Mouse (Mus musculus): ENCODE results near the gene Tat.

The Tat gene

DNA sequence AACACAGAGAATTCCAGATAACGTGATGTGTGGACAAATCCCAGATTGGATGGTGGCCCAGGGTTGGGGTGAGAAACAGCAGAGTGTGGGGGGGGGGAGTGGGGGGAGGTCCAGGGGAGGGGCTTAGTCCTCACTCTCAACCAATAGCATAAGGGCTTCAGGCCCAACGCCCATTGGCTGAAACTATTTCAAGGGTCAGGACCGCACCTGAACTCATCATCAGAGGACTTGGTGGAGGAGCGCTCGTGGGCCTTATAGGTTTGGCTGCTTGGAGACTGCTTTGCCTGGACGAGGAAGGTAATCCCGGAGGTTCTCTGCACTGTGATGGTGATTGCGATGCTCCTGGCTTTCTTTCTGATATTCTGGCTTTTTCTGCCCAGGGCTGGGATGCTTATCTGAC, at the start of gene Tat:
Gene Tat, plus strand, starts transcription at position 214 of the 400 bp plus-strand sequence.
- in situ Hi-C loops (cut with MboI; ENCODE audit: unreplicated experiment in 2 of 2): no loop called here

DNA sequence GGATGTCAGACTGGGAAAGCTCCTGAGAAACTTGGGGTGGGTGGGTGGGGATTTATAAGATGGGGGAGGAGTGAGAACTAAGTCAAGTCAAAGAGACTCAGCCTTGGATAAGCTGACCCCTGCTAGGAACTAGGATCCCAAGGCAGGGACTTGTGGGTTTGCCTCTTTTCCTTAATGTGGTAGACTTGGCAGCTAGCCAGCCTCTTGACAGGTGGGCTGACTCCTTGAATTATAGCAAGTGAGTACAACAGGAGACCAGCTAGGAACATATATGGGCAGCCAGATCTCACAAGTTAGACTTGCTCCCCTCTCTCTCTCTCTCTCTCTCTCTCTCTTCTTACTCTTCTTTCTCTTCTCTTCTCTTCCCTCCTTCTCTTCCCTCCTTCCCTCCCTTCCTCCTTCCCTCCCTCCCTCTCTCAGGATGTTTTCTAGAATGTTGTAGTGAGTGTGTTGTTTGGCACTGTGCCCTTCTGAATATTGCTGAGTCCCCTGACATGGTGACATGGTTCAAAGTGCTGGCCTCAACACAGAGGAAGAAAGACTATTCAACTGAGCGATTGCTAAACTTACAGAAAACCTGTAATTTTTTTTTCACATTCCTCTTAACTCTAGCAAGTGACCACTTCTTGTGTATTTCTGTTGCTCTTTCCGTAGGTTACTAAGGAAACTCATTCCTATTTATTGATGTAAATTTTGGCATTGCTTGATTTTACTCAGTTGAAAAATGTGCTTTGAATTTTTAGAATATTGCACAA, 48.5 kb upstream of the Tat start:
- in situ Hi-C loops (cut with MboI; ENCODE audit: unreplicated experiment in 2 of 2): no loop called here

DNA sequence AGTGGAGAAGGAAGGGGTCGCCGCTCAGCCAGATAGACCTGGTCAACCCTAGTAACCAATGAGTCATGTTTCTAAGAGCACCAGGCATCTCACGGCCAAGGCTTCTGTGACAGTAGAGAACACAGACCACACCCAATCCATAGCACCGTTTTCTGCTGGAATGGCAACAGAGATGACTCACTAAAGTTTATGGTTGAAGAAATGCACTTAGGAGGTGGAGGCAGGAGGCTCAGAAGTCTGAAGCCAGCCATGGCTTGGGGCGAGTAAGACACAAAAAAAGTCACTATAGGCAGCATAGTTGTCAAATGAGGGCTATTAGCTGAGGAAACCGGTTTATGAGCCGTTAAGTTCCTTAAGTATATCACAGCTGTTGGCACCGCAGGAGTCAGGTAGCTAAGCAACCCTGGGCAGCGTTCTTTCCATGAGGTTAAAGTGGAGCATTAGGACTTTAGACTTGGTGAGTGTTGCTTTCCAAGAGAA, 45.0 kb upstream of the Tat start:
- in situ Hi-C loops (cut with MboI; ENCODE audit: unreplicated experiment in 2 of 2): loop anchor here (5.0 kb wide), 1 partner anchor 57 kb away; no protein-coding TSS in a partner anchor

DNA sequence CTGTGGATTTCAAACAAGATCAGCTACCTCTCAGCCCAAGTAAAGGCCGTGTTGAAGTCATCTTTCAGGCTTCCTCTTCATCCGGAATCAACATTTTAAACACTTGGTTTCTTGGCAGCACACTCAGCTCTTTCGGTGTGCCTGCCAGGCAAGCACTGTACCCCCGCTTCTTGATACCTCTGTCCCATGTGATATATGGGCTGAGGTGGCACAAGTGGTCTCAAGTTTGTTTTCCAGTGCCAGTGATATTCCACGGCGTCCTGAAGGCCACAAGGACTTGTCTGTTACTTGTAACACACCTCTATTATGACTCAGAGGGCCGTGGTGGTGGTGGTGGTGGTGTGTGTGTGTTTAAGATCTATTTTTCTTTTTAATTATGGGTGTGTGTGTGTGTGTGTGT, 44.5 kb upstream of the Tat start:
- in situ Hi-C loops (cut with MboI; ENCODE audit: unreplicated experiment in 2 of 2): loop anchor here (5.0 kb wide), 1 partner anchor 57 kb away; no protein-coding TSS in a partner anchor

DNA sequence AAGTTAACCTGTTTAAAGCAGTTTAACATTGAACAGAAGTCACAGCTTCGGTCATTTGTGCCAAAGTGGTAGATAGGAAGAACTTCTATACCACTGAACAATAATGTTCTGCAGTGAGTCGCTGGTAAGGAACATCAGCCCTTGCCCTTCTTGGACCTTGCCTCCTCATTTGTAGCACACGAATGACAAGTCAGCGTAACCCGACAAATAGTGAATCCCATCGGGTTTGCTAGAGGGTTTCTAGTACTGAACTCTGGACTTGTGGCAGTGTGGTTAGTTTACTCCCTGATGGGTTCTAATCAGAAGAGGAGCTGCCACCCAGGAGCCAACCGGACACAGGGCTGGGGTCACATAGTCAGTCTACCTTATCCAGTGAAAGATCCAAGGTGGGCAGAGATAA, 44.0 kb upstream of the Tat start:
- in situ Hi-C loops (cut with MboI; ENCODE audit: unreplicated experiment in 2 of 2): loop anchor here (5.0 kb wide), 1 partner anchor 56 kb away; no protein-coding TSS in a partner anchor

DNA sequence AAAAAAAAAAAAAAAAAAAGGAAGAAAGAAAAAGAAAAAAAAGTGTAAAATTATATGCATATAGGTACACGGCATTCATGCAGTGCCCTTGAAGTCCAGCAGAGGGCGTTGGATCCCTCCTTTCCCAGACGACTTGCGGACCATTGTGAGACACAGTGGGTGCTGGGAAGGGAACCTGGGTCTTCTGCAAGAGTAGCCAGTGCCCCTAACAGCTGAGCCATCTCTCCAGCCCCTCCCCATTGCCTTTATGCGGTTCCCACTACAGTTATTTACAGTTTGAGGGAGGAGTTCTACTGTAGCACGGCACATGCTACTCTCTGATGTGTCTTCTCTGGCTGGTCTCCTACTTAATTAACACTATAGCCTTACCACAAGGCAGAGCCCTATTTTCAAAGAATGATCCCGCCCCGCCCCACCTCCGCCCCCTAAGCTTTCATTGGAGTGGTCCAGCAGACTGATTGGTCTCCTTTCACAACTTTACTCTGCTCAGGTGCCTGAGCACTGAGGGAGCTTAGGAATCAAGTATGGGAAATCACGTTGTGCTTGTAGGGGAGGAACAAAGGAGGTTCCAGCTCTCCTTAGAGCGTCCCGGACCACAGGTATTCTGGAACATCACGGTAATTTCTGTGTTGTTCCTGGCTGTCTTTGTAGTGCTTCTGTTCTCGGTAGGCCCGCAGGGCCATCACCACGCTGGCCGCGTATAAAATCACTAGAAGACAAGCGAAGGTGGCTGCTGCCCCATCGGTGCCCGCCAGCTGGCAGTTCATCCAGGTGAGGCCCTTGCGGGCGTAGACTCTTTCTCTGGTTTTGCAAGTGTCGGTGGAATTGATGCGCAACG, 42.6 kb upstream of the Tat start:
- in situ Hi-C loops (cut with MboI; ENCODE audit: unreplicated experiment in 2 of 2): loop anchor here (5.0 kb wide), 1 partner anchor 55 kb away; no protein-coding TSS in a partner anchor

DNA sequence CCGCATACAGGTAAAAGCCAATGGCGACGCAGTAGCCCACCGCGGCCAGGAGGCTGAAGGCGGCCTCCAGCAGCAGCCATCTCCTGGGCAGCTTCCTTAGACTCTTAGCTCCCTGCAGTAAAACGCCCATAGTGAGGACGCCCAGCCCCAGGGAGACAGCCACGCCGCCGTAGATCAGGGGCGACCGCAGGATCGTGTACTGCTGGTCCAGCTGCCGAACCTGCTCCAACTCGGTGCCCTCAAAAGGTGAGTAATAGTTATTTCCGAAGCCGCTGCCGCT, 42.0 kb upstream of the Tat start:
- in situ Hi-C loops (cut with MboI; ENCODE audit: unreplicated experiment in 2 of 2): loop anchor here (5.0 kb wide), 1 partner anchor 54 kb away; no protein-coding TSS in a partner anchor

DNA sequence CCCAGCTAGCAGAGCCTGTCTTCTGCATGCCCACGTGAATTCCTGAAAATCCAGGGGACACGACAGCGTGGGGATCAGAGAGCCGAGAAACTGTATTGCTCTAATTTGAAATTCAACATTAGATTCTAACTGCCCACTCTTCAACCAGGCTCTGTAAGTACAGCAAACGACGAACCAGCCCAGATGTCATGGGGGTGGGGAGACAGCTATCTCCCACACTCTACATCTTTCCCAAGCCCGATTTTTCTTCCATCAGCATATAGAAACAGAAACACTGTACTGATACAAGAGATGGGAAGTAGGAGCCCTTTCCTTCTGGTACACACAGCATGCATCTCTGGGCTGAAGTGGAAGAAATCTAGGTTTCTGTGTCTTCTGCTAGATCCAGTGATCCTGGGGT, 38.1 kb upstream of the Tat start:
- in situ Hi-C loops (cut with MboI; ENCODE audit: unreplicated experiment in 2 of 2): no loop called here

DNA sequence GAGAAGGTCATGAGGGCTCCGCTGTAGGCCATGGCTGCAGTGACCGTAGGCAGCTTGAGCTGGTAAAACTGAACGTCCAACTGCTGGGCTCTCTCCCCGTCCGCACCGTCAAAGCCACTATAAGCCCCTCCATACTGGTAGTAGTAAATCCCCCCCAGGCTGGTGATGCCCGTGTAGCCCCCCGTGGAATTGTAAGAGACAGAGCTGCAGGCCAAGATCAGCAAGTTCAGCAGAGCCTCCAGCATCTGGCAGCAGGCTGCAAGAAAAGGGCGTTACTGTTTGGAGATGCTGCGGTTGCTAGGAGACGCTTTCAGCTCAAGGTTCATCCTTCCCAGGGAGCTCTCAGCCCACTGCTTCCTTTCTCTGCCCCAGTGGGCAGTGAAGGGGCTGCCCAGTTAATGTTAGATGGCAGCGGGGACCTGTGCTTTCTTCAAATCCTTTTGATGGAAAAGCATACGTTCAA, 35.7 kb upstream of the Tat start:
- in situ Hi-C loops (cut with MboI; ENCODE audit: unreplicated experiment in 2 of 2): no loop called here

DNA sequence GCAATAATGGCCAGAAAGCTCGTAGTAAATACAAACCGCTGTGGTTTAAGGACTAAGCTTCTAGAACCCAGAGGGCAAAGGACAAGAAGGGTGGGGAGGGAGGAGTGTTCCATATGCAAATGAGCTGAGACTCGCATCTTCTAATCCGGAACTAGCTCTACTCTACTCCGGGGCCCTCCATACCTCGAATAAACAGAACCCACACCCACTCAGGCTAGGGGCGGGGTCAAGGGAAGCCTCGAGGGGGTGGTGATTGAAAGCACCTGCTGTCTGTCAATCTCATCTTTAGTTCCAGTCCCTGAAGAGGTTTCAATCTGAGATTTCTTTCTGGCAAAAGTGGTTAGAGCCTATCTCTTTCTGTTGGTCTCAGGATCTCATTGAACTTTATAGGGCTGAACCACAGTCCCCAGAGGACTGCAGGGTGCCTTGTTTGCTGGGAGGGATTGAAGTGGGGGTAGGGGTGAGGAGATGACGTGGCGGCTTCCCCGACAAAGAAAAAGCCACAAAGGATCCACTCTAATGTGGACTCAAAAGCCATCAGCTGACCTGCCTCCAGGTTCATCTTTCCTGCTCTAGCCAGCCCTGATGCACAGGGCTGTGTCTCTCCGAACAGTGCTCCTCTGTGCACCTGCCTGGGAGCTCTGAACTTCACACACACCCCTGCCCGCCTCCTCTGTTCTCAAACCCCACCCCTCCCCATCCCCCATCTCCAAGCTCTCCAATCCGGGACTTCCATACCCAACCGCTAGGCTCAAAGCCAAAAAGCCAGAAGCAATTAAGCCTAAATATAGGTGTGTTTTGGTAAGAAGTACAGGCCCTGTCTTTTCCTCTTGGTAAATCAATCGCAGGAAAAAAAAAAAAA, 32.8 kb upstream of the Tat start:
- in situ Hi-C loops (cut with MboI; ENCODE audit: unreplicated experiment in 2 of 2): no loop called here

DNA sequence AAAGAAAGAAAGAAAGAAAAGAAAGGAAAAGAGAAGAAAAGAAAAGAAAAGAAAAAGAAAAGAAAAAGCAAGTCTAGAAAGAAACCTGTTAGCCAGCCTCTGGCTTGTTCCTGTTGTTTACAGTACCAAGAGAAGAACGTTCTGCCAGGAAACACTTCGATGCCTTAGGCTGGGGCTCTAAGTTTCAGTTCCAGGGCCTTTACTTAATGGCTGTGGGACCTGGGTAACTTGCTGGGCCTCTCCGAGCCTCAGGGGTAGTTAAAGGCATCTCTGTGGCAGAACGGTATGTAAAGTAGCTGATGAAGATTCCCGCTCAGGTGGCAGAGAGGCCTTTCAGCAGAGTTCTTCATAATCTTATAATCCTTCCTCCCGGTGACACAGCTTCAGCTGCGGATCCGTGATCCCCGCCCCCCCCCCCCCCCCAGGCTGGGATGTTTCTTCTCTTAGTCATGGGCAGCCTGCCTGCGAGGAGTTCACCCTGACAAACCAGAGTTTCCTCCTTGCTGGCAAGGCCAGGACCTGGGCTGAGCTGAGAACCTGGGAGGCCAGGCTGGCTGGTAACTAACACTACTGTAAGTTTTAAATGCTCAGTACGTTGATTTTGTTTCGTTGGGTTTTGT, 32.1 kb upstream of the Tat start:
- in situ Hi-C loops (cut with MboI; ENCODE audit: unreplicated experiment in 2 of 2): no loop called here

DNA sequence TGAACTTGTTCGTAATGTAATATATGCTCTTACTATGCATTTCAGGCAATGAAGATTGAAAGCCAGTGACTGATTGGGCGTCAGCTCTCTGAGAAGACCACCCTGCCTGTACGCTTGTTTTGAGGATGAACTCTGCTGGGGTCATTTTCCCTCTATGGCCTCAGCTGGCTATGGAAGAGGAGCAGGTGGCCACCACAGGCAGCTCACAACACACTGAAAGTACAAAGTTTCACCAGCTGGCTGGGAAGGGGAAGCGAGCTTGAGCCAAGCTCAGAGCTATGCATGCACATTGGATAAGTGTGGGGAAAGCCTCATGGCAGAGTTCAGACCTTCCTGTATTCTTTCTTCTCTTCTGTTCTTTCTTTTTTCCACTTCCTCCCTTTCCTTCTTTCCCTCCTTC, 31.1 kb upstream of the Tat start:
- in situ Hi-C loops (cut with MboI; ENCODE audit: unreplicated experiment in 2 of 2): no loop called here

DNA sequence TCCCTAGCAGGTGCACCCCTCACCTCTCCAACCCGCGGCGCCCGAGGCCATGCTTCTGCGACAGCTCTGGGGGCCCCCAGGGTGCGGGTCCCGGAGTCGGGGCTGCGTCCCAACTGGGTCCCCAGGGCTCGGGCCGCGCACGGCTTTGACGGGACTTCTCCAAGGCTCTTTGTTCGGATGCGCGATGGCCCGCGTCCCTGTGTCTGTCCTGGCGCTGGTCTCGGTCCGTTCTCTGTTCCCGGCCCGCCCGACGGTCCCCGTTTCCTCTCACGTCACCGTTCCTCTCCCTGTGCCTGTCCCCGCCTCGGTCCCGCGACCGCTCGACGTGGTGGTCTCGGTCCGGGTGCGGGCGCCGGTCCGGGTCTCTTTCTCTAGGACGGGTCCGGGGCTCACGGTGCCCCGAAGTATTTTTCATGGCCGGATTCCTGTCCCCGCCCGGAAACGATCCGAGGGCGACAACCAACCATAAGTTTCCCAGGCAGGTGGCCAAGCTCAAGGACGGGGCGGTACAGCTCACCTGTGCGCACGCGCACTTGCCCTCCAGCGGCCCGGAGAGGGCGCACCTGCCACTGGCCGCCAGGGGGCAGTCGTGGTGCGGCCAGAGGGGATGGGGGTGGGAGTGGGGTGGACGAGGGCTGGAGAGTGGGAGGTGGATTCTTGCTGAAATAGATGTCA, 28.4 kb upstream of the Tat start, which contains the start of gene Marveld3:
Gene Marveld3, minus strand, starts transcription at position 511 of the 675 bp plus-strand sequence.
- in situ Hi-C loops (cut with MboI; ENCODE audit: unreplicated experiment in 2 of 2): no loop called here

DNA sequence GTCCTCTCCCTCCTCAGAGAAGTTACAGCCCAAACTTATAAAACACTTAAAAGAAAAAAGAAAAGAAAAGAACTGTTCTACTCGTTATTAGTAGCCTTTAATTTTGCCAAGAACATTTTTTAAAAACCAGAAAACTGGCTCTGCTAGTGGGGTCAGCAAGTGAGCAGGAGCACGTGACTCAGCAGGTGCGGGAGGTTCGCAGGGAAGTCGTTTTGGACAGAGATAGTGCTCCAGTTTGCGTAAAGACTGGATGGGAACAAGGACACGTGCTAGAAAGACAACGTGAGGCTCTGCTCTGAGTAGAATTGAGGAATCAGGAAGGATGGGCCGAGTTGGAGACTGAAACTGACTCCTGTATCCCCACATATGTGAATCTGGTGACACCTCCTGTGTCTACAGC, 27.3 kb upstream of the Tat start:
- in situ Hi-C loops (cut with MboI; ENCODE audit: unreplicated experiment in 2 of 2): no loop called here

DNA sequence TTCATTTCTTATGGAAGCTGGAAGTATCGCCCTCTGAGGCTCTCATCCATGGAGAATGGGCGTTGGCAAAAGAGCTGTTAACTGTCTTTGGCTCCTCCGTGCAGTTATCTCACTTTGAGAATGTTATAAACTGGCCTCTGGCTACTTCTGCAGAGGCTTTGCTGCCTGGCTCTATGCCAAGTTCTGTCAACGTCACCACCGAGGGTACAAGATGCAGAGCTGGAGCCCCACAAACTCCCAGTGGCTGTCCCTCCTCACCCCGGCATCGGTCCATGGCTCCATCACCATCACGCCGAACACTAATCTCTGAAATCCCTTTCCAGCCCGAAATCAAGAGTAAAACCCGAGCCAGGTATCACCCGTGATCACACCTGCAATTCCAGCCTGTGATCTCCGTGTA, 26.8 kb upstream of the Tat start:
- in situ Hi-C loops (cut with MboI; ENCODE audit: unreplicated experiment in 2 of 2): no loop called here

DNA sequence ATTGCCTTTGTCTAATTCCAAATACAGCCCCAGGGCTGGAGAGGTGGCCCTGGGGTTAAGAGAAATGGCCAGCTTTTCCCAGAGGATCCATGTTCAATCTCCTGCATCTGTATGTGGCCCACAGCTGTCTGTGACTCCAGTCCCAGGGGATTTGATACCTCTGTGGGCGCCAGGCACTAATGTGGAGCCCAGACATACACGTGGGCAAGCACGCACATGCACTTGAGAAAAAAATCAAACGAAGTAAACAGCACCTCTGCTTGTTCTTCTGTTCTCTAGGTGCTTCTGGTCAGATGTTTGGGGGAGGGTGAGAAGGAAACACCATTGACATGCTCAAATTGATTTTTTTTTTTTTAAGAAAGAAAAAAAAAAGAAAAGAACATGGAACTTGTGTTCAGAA, 26.1 kb upstream of the Tat start:
- in situ Hi-C loops (cut with MboI; ENCODE audit: unreplicated experiment in 2 of 2): no loop called here

DNA sequence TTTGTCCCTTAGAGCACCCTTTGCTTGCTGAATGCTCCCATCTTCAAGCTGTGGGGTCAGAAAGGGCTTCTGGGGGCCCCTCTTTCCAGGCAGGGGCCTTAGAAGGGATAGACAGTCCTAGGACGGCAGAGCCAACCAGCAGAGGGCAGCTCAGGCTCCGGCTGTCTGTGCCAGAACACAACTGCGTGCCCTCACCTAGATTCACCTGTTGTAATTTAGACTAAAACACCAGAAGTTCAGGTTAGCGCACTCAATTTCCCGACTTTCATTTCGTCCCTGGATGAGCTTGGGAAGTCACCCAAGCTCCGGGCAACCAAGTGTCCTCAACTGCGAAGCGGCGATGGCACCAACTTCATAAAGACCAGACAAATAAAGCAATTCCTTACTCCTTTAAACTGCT, 21.4 kb upstream of the Tat start:
- in situ Hi-C loops (cut with MboI; ENCODE audit: unreplicated experiment in 2 of 2): no loop called here

DNA sequence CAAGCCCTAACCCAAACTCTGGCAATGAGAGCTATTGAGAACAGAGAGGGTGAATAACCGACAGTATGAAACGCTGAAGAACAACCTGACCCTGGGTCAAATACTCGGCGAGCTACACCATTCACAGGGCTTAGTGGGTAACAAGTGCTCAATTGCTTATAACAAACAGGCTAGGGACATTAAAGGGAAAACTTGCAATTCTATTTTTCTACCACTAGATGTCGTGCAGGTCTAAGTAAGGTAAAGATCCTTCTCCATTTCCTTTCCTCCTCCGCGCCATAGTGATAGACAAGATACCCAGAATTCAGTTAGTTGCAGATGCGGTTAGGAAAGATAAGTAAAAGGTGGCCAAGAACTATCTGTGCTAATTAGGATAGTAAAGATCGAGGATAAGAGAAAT, 19.9 kb upstream of the Tat start:
- in situ Hi-C loops (cut with MboI; ENCODE audit: unreplicated experiment in 2 of 2): no loop called here

DNA sequence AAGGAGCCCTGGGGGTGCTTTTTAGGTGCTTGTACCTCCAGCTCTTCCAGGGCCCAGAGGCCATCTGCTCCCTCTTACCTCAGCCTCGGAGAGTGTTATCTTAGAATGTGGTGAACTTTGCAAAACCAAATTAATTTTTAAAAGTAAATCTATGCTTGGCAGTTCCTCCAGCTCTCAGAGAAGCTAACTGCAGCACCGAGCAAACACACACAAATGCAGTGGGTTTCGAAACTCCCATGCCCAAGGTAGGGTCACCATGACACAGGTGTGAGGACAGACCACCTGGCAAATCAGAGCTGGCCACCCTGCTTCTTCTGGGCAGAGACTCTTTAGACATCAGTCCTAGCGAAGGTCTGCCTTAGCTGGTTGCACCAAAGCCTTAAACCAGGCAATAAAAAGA, 17.3 kb upstream of the Tat start:
- in situ Hi-C loops (cut with MboI; ENCODE audit: unreplicated experiment in 2 of 2): no loop called here

DNA sequence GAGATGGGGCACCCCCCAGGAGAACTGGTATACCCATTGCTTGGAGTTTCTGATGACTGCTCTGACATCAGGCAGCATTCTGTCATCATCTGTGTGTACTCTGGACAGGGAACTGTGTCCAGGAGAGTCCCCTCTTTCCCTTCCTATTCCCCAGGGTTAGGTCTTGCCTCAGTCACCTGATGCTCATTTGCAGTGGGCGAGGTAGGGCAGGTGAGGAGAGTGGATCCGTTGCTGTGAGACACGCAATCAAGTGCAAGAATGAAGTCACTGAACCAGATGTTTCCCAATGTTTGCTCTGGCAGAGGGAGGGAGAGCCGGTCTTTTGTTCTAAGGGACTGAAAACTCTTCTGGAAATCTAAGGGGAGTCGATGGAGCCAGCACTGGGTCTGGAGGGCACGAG, 10.9 kb upstream of the Tat start:
- in situ Hi-C loops (cut with MboI; ENCODE audit: unreplicated experiment in 2 of 2): no loop called here

All from v-Abl transformed pro-B cells (cell line).